Mouse (Mus musculus) forebrain, embryonic 11.5 days (tissue): ENCODE results near the gene Ap2s1. TPM values are rescaled to one million over a fixed set of nuclear protein-coding genes. Genes with fewer than 3 reads are reported as not detected.

Source experiments
- ATAC-seq: fragments of 200-750 bp; cut with Nextera tagmentation; replicated peaks from 2 replicates; pipeline ENCODE4 v1.8.0; 2017; ENCODE audit warnings: moderate TSS enrichment; ENCODE audit not compliant: low FRiP score
- DNase-seq: peaks from one replicate; pipeline ENCODE4 v3.0.0-alpha.2; 2017; ENCODE audit warnings: low spot score
- H3K27ac ChIP-seq: fragments of 300-500 bp; sonication (generic); 2 replicates; pipeline ENCODE4 v1.5.1; 2014; ENCODE audit warnings: low read depth, low read length
- H3K27me3 ChIP-seq: fragments of 300-500 bp; sonication (generic); 2 replicates; pipeline ENCODE4 v1.6.1; 2014; ENCODE audit warnings: mild to moderate bottlenecking, low read length, mixed read lengths; ENCODE audit not compliant: control insufficient read depth, insufficient read depth
- H3K36me3 ChIP-seq: fragments of 300-500 bp; sonication (generic); 2 replicates; pipeline ENCODE4 v1.6.1; 2014; ENCODE audit warnings: mild to moderate bottlenecking, low read length, moderate library complexity, mixed read lengths; ENCODE audit not compliant: control insufficient read depth, insufficient read depth
- H3K4me1 ChIP-seq: fragments of 300-500 bp; sonication (generic); replicated peaks from 2 replicates; pipeline ENCODE4 v1.6.1; 2014; ENCODE audit warnings: low read length, mixed read lengths; ENCODE audit not compliant: control insufficient read depth, insufficient read depth
- H3K4me2 ChIP-seq: fragments of 300-500 bp; sonication (generic); 2 replicates; pipeline ENCODE4 v1.6.1; 2014; ENCODE audit warnings: low read depth, mild to moderate bottlenecking, low read length, moderate library complexity, mixed read lengths; ENCODE audit not compliant: severe bottlenecking
- H3K4me3 ChIP-seq: fragments of 300-500 bp; sonication (generic); 2 replicates; pipeline ENCODE4 v1.5.1; 2014; ENCODE audit warnings: low read depth, low read length
- H3K9ac ChIP-seq: fragments of 300-500 bp; sonication (generic); 2 replicates; pipeline ENCODE4 v1.6.1; 2014; ENCODE audit warnings: low read length
- H3K9me3 ChIP-seq: fragments of 300-500 bp; sonication (generic); 2 replicates; pipeline ENCODE4 v1.6.1; 2016; ENCODE audit warnings: low read length, mixed read lengths; ENCODE audit not compliant: control insufficient read depth
- WGBS: fragments of 180-500 bp; shearing (Covaris S2); extraction: QIAGEN DNeasy Blood & Tissue Kit; methylation state at CpG from one replicate; pipeline ENCODE4 v1.1.7; 2014; 5-methylcytosine and 5-hydroxymethylcytosine counted together
- polyA plus RNA-seq: library from polyadenylated mRNA; unstranded; fragments of >200 nt; fragmentation: Nextera tagmentation; extraction: Ambion mirVana; gene quantifications from 2 replicates; pipeline ENCODE4 v1.2.1, GENCODE M21; 2014

Gene Ap2s1
- polyA plus RNA-seq, 1 experiment from 2014 or later, result 270 TPM

- H3K4me2 ChIP-seq, result no peak overlapping the region
- ATAC-seq (no peak), DNase-seq (no peak)
- H3K9me3 ChIP-seq, result no peaks in the 10 kb centered on the region
- no peaks in the 10 kb centered on the region for H3K27me3 ChIP-seq
- no peak overlapping the region for H3K27ac ChIP-seq
- 0 out of 2 replicates have a peak, but pooled peaks cover 1% of the 10 kb centered on the region for H3K4me1 ChIP-seq
- 26% methylated on average over 8 of the region's 8 CpGs for WGBS
- H3K4me3 ChIP-seq, result no peak overlapping the region
- no peaks in the 10 kb centered on the region for H3K36me3 ChIP-seq
- no peak overlapping the region for H3K9ac ChIP-seq
Observed at GRCm38 (mm10) chr7:16760292-16760691, 22.1 kb downstream of the Ap2s1 start.

GRCm38 (mm10) chr7:16761005-16761481 lies 22.8 kb downstream of the Ap2s1 start:
- ATAC-seq, result no peak
- DNase-seq, result no peak
- 0 out of 2 replicates have a peak, but pooled peaks cover 1% of the 10 kb centered on the region for H3K4me1 ChIP-seq
- H3K4me2 ChIP-seq, result no peak overlapping the region
- 54% methylated on average over 10 of the region's 10 CpGs for WGBS
- no peak overlapping the region for H3K4me3 ChIP-seq
- no peaks in the 10 kb centered on the region for H3K36me3 ChIP-seq
- H3K9me3 ChIP-seq, result no peaks in the 10 kb centered on the region
- no peak overlapping the region for H3K27ac ChIP-seq
- H3K27me3 ChIP-seq, result no peaks in the 10 kb centered on the region
- no peak overlapping the region for H3K9ac ChIP-seq

- no peak overlapping the region for H3K4me2 ChIP-seq
- H3K27me3 ChIP-seq, result no peaks in the 10 kb centered on the region
- H3K4me1 ChIP-seq, result 0 out of 2 replicates have a peak, but pooled peaks cover 5% of the 10 kb centered on the region
- ATAC-seq, result no peak
- H3K27ac ChIP-seq, result no peak overlapping the region
- no peak overlapping the region for H3K9ac ChIP-seq
- DNase-seq, result no peak
- H3K9me3 ChIP-seq, result no peaks in the 10 kb centered on the region
- H3K4me3 ChIP-seq, result no peak overlapping the region
- 53% methylated on average over 5 of the region's 5 CpGs for WGBS
- H3K36me3 ChIP-seq, result no peaks in the 10 kb centered on the region
Observed at GRCm38 (mm10) chr7:16761630-16762029, 23.4 kb downstream of the Ap2s1 start.

GRCm38 (mm10) chr7:16763463-16764218 lies 25.4 kb downstream of the Ap2s1 start:
- Histone ChIP-seq H3K4me2 (no peak overlapping the region), H3K27ac (no peak overlapping the region), H3K27me3 (no peaks in the 10 kb centered on the region), H3K4me3 (no peak overlapping the region), H3K4me1 (0 out of 2 replicates have a peak, but pooled peaks cover 5% of the 10 kb centered on the region), H3K9ac (no peak overlapping the region), H3K9me3 (no peaks in the 10 kb centered on the region), H3K36me3 (no peaks in the 10 kb centered on the region)
- 90% methylated on average over 7 of the region's 7 CpGs for WGBS
- no peak for DNase-seq
- no peak for ATAC-seq

- ATAC-seq (no peak), DNase-seq (no peak)
- 24% methylated on average over 2 of the region's 2 CpGs for WGBS
- H3K4me1 ChIP-seq, result 0 out of 2 replicates have a peak, but pooled peaks cover 3% of the 10 kb centered on the region
- H3K4me2 ChIP-seq, result no peak overlapping the region
- no peak overlapping the region for H3K9ac ChIP-seq
- H3K36me3 ChIP-seq, result no peaks in the 10 kb centered on the region
- H3K27ac ChIP-seq, result no peak overlapping the region
- no peak overlapping the region for H3K4me3 ChIP-seq
- H3K9me3 ChIP-seq, result no peaks in the 10 kb centered on the region
- H3K27me3 ChIP-seq, result no peaks in the 10 kb centered on the region
Observed at GRCm38 (mm10) chr7:16766443-16766842, 28.2 kb downstream of the Ap2s1 start.

DNA sequence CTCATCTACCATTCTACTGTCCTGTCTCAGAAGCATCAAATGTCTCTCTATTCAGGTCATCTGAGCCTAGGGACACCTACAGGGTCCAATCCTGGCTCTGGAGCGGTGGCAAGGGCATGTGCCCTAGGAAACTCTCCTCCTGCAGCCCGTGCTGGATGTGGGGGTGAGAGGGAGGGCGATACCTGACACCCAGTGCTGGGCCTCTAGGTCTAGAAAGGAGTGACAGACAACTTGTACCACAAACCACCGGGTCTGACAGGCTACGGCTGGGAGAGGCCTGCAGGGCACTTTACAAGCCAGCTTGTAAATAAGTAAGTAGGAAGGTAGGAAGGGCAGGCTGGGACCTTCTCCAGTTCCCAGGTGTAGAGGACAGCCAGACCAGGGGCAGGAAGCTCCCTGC lies 37.7 kb downstream of the Ap2s1 start:
- H3K4me1 ChIP-seq, result no peaks in the 10 kb centered on the region
- no peaks in the 10 kb centered on the region for H3K27me3 ChIP-seq
- H3K36me3 ChIP-seq, result no peaks in the 10 kb centered on the region
- ATAC-seq (no peak), DNase-seq (no peak)
- WGBS, result 70% methylated on average over 5 of the region's 5 CpGs
- H3K9ac ChIP-seq, result no peak overlapping the region
- no peak overlapping the region for H3K27ac ChIP-seq
- no peak overlapping the region for H3K4me2 ChIP-seq
- H3K4me3 ChIP-seq, result no peak overlapping the region
- no peaks in the 10 kb centered on the region for H3K9me3 ChIP-seq

DNA sequence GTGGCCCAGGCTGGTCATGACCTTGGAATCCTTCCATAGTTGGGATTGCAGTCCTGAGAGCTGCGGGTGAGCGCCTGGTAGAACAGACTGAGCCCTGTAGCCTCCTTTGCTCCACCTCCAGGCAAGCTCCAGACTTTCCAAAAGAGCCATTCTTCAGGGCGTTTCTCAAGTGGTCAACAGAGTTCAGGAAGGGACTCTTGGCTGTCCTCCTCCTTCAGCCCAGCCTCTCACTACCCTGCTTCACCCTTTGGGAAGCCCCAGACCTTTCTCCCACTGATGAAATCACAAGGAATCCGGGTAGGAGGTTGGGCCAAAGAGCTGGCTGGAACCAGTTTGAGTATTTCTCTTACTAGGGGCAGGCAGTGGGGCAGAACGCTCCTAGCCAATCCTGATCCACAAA lies 41.9 kb downstream of the Ap2s1 start:
- Histone ChIP-seq H3K9ac (no peak overlapping the region), H3K4me2 (no peak overlapping the region), H3K4me3 (no peak overlapping the region), H3K27ac (no peak overlapping the region), H3K27me3 (no peaks in the 10 kb centered on the region), H3K36me3 (no peaks in the 10 kb centered on the region), H3K4me1 (peaks cover 17% of the 10 kb centered on the region), H3K9me3 (no peaks in the 10 kb centered on the region)
- DNase-seq (no peak), ATAC-seq (no peak)
- WGBS, result 75% methylated on average over 5 of the region's 5 CpGs

DNA sequence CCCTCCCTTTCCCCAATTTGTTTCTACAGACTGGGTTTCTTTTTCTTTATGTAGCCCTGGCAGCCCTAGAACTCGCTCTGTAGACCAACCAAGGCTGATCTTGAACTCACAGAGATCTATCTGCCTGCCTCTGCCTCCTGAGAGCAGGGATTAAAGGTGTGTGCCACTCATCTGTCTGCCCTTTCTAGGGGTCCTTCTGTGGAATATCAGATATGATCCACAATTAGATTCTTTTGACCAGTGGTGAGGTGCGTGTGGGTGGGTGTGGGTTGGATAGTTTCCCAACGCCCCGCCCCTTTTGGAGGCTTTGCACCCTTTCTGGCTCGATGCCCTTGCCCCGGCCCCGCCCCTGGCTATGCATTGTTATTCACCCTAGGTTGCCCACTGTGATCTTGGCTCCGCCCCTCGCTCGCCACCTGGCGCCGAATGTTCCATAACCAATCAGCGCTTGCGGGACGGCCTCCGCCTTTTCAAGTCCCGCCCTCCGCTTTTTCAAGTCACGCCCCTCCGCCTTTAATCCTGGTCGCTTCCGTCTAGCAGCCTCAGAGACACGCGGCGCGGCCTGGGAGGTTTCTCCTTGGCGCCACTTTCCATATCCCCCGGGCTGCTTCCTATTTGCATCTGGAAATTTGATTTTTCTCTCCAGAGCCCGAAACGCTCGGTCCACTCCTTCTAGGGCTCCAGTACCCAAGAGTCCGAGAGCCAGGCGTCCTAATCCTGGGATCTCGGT lies 42.8 kb downstream of the Ap2s1 start, which contains the start of gene Slc1a5:
Slc1a5 (plus strand) TSS at position 516 of the 730 bp plus-strand sequence.
- Histone ChIP-seq H3K4me3 (peak within 1 kb of the TSS; percentile 71), H3K27me3 (no peaks in the 10 kb centered on the region), H3K9me3 (no peaks in the 10 kb centered on the region), H3K27ac (no peak within 1 kb of the TSS; the same call in 1 of the 2 replicates), H3K9ac (peak within 1 kb of the TSS; percentile 82), H3K4me1 (peaks cover 17% of the 10 kb centered on the region), H3K36me3 (no peaks in the 10 kb centered on the region), H3K4me2 (peak within 1 kb of the TSS; percentile 99)
- DNase-seq, result peak; percentile 97
- 3% methylated on average over 34 of the region's 34 CpGs for WGBS
- ATAC-seq, result peak; percentile 90
